Mouse (Mus musculus) liver, embryonic 15.5 days (tissue): ENCODE results near the gene Snx30. TPM values are rescaled to one million over a fixed set of nuclear protein-coding genes. Genes with fewer than 3 reads are reported as not detected.

Experiments
- polyA plus RNA-seq: library from polyadenylated mRNA; unstranded; fragments of >200 nt; fragmentation: Nextera tagmentation; extraction: Ambion mirVana; gene quantifications from 2 replicates; pipeline ENCODE4 v1.2.1, GENCODE M21; 2015

Snx30 gene
- polyA plus RNA-seq, 1 experiment from 2014 or later: 4.3 TPM

Other genes with a start within 250 kb of the Snx30 start
- gene Hsdl2, start 224.3 kb upstream of the Snx30 start, polyA plus RNA-seq: 19.2 and 19.6 TPM in 2 replicates
- 9.8 and 9.9 TPM in 2 replicates for gene E130308A19Rik, start 179.6 kb upstream of the Snx30 start, polyA plus RNA-seq
- gene Inip, start 4.3 kb upstream of the Snx30 start, polyA plus RNA-seq: 16.5 and 17.3 TPM in 2 replicates
- gene Slc46a2, start 109.2 kb downstream of the Snx30 start, polyA plus RNA-seq: not detected in 2 replicates
- gene Mup4, start 154.9 kb downstream of the Snx30 start, polyA plus RNA-seq: not detected in 2 replicates
- gene Mup6, start 158.5 kb downstream of the Snx30 start, polyA plus RNA-seq: not detected in 2 replicates